Mouse (Mus musculus) olfactory bulb, adult 2 months (tissue): ENCODE measurements around the gene Paqr8. TPM values are rescaled to one million over a fixed set of nuclear protein-coding genes. Genes with fewer than 3 reads are reported as not detected.

ENCODE experiments used
- H3K27ac ChIP-seq: fragments of 200-500 bp; 2 replicates; pipeline ENCODE4 v1.5.1; 2012; ENCODE audit warnings: low read depth, low read length; ENCODE audit not compliant: insufficient read depth
- H3K4me1 ChIP-seq: fragments of 200-500 bp; 2 replicates; pipeline ENCODE4 v1.6.1; 2012; ENCODE audit warnings: low read length; ENCODE audit not compliant: control insufficient read depth, insufficient read depth
- H3K4me3 ChIP-seq: fragments of 200-500 bp; 2 replicates; pipeline ENCODE4 v1.5.1; 2012; ENCODE audit warnings: mild to moderate bottlenecking, low read depth, low read length, moderate library complexity; ENCODE audit not compliant: insufficient read depth
- CTCF ChIP-seq: fragments of 200-500 bp; IDR thresholded peaks from 2 replicates; pipeline ENCODE4 v1.5.1; 2012; ENCODE audit warnings: low read depth, mild to moderate bottlenecking, low read length, moderate library complexity; ENCODE audit not compliant: insufficient read depth
- POLR2A ChIP-seq: fragments of 200-500 bp; IDR thresholded peaks from 2 replicates; pipeline ENCODE4 v1.6.1; 2012; ENCODE audit warnings: mild to moderate bottlenecking, low read depth, low read length, moderate library complexity; ENCODE audit not compliant: insufficient read depth
- WGBS: fragments of 180-500 bp; shearing (Covaris S2); methylation state at CpG from one replicate; pipeline ENCODE4 v1.1.7; 2018; 5-methylcytosine and 5-hydroxymethylcytosine counted together
- polyA plus RNA-seq: library from polyadenylated mRNA; stranded (reverse); fragments of >200 nt; gene quantifications from 2 replicates; pipeline ENCODE4 v1.2.4, GENCODE M21; 2012; ENCODE audit warnings: low replicate concordance; ENCODE audit not compliant: missing spikeins, insufficient read depth, insufficient read length

Paqr8 gene
- polyA plus RNA-seq, 1 experiment: not detected

DNA sequence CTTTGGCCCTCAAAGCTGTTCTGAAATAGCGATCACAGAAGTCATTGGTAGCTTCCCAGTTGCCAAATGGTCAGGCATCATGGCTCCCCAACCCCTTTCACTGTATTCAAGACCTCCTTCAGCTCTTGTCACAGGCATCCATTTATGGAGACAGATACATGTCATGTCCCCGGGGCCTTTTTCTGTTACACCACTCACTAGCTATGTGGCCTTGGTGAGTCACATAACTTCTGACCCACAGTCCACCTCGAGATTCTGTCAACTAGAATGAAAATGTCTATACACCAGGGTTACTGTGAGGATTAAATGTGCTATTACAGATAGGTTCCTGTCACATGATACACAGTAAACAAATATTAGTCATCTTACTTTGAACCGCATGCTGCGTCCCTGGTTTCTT is 17.9 kb upstream of the Paqr8 start:
- 88% methylated on average over 5 of the region's 5 CpGs for WGBS
- no peak for TF ChIP-seq POLR2A
- TF ChIP-seq CTCF: no peak
- Histone ChIP-seq H3K4me3 (no peak overlapping the region), H3K27ac (no peak overlapping the region), H3K4me1 (0 out of 2 replicates have a peak, but pooled peaks cover 2% of the 10 kb centered on the region)

DNA sequence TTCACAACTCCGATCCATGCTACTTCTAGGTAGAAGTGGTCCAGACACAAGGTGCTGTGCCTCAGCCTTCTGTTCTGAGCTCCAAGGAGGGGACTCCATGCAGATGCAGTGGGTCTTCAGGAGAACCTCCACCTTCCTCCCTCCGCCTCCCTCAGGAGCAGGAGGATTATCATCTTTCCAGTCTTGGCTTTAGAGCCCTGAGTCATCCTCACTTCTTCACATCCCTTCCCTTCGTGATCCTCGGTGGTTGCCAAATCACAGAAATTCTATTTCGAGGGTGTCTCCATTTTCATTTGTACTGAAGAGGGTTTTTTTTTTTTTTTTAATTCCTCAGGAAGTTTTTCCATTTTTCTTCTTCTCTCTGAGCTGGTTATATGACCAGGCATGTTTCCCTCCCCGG is 16.3 kb upstream of the Paqr8 start:
- Histone ChIP-seq H3K4me1 (no peaks in the 10 kb centered on the region), H3K27ac (no peak overlapping the region), H3K4me3 (no peak overlapping the region)
- TF ChIP-seq CTCF (no peak), POLR2A (no peak)
- 86% methylated on average over 6 of the region's 6 CpGs for WGBS

DNA sequence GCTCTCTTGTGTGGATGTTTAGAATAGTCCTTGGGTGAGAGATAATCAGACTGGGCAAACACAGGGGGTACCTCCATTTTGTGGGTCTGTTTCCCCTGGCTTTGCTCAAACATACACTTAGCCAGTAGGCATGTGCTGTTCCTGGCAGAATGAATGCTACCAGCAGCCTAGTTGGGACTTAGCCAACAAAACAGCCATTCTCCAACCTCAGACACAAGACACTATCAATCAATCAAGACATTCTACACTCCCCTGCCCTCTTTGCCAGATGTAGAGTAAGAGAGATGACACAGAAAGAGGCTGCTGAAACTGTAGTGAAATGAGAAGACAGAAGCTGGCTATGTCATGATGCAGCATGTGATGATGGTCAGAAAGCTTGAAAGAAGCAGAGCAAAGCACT is 13.1 kb upstream of the Paqr8 start:
- no peaks in the 10 kb centered on the region for H3K4me1 ChIP-seq
- TF ChIP-seq POLR2A (no peak), CTCF (no peak)
- H3K4me3 ChIP-seq: no peak overlapping the region
- H3K27ac ChIP-seq: no peak overlapping the region

DNA sequence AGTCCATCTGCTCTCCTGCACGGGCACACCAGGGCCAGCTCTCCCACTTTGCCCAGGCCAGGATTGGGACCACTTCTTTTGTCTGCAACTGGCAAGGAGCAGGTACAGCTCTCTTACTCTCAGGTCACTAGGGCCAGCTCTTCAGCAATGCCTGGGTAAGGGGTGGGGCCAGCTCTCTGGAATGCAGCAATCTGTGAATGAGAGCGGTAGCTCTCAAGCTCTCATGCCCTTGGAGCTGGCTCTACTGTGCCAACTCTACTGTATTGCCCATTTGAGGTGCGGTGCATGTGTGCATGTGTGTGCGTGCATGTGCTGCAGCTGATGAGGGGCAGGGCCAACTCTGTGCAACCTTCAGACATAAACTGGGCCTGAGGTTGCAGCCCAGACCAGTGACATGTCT is 11.0 kb upstream of the Paqr8 start:
- 95% methylated on average over 4 of the region's 4 CpGs for WGBS
- Histone ChIP-seq H3K4me1 (no peaks in the 10 kb centered on the region), H3K27ac (no peak overlapping the region), H3K4me3 (no peak overlapping the region)
- TF ChIP-seq POLR2A (no peak), CTCF (no peak)

DNA sequence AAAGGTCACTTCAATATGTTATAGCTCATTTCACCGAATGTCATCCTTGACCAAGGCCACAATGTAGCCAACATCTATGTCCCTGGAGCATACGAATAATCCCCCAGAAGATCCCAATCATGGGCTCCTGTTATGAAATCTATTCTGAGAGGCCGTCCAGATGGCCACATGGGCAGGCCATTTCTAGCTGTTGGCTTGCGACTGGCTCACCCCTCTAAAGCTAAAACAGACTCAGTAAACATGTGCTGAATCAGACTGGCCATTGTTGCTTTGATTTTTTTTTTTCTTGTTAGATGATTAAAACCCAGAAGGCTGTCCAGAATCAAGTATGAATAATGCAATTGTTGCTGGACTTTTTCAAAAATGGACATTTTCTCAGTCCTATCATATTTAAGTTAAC is 7.3 kb upstream of the Paqr8 start:
- H3K4me1 ChIP-seq: no peaks in the 10 kb centered on the region
- 90% methylated on average over 4 of the region's 4 CpGs for WGBS
- H3K27ac ChIP-seq: no peak overlapping the region
- no peak overlapping the region for H3K4me3 ChIP-seq
- no peak for TF ChIP-seq CTCF
- TF ChIP-seq POLR2A: no peak

DNA sequence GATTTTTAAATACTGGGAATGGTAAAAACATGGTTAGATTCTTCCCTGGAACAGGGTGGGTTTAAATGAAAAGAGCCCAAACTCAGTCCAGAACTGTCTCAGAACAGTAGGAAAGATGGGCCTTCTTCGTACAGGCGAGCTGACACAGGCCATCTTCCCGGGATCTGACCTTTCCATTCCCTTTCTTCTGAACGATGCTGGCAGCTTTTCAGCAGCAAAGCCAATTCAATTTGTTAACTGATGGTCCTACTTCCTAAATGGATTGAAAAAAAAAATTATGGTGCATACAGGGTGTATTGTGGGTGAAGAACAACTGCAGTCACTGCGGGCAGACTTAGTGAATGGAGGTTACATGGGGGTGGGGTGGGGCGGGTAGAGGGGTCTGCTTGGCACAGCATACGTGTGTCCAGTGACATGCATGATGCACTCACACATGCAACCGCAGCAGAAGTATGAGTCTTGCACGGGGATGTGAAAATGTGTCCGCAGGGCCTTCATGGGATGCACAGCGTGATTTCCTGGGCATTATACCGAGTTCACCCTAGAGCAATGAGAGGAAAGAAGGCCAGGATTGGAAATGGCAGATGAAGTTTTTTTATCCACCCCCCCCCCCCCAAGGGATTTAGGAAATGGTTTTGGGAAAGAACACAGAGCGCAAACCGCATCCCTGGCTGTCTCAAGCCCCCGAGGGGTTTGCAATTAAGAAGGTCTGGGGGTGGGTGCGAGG is 566 bp upstream of the Paqr8 start:
- Histone ChIP-seq H3K4me3 (peak overlapping the region; percentile 67), H3K4me1 (peaks cover 9% of the 10 kb centered on the region; the same call in 1 of the 2 replicates), H3K27ac (no peak overlapping the region)
- 24% methylated on average over 16 of the region's 16 CpGs for WGBS
- TF ChIP-seq CTCF (no peak), POLR2A (no peak)

DNA sequence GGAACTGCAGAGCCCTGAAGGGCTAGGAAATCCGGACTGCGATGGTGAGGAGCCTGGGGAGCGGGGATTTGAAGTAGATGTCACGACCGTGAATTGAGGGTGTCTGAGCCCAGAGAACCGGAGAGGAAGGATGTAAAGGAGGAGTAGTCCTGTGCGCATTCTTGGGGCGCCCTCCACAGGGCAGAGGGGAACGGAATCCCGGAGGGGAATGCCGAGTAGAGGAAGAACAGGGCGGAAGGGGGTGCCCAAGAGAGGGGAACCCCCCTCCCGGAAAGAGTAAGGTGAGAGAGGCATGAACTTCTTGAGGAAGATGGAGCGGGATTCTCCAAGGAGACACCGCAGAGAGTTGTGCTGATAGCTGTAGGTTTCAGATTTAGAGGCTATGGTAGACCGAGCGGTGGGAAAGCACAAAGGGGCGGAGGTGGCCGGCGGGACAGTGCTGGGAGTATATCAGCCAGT is 564 bp downstream of the Paqr8 start:
- H3K4me1 ChIP-seq: peaks cover 9% of the 10 kb centered on the region; the same call in 1 of the 2 replicates
- TF ChIP-seq POLR2A (no peak), CTCF (no peak; the same call in 1 of the 2 replicates)
- peak overlapping the region; percentile 67 for H3K4me3 ChIP-seq
- H3K27ac ChIP-seq: peak overlapping the region; percentile 17
- WGBS: under 1% methylated on average over 20 of the region's 20 CpGs

DNA sequence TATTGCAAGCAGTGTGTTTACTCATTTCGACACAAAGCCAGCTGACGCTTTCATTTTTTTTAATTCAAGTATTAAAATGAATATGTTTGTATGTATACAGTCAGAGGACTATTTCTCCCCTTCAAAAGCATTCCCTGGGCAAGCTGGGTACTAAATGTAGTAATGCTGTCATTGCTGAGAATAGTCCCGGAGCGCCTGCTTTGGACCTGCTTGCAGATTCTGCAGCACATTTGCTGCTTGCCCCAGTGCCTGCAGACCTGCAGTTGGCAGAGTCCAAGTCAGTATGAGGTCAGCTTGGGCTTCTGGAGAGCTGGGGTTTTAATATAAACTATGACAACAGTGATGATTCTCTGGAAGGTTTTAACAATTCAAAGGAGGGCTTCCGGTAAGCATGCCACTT is 2.7 kb downstream of the Paqr8 start:
- Histone ChIP-seq H3K4me3 (no peak overlapping the region), H3K27ac (no peak overlapping the region)
- 62% methylated on average over 5 of the region's 5 CpGs for WGBS

DNA sequence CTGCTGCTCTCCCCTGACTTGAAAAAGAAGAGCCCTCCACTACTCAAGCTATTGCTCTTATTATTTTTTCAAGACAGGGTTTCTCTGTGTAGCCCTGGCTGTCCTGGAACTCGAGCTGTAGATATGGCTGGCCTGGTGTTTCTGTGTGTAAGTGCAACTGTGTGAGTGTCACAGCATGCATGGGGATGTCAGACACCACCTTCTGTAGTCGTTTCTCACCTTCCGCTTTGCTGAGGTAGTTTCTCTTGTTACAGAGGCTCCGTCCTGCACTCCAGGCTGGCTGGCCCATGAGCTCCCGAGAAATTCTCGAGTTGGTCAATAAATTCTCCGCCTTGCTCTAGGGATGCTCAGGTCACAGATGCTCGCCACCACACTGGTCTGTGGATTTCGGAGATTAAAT is 8.0 kb downstream of the Paqr8 start:
- Histone ChIP-seq H3K27ac (0 out of 2 replicates have a peak overlapping the region, but pooled peaks have one; percentile 33), H3K4me3 (no peak overlapping the region), H3K4me1 (no peaks in the 10 kb centered on the region)
- TF ChIP-seq CTCF (no peak), POLR2A (no peak)
- 70% methylated on average over 9 of the region's 9 CpGs for WGBS

More for the DNA sequence above, 2.7 kb downstream of the Paqr8 start:
- peaks cover 9% of the 10 kb centered on the region; the same call in 1 of the 2 replicates for H3K4me1 ChIP-seq
- no peak for TF ChIP-seq CTCF
- no peak for TF ChIP-seq POLR2A
